Mouse (Mus musculus): ENCODE data around the gene Hist1h2bk.

- no peak for TF ChIP-seq CTCF (IDR thresholded peaks at IDR 0.05; ENCODE audit: extremely low read depth, insufficient read depth, insufficient read length, insufficient replicate concordance)
- no peak for TF ChIP-seq POLR2A (IDR thresholded peaks at IDR 0.05; ENCODE audit: low read depth, low read length)
Observed at GRCm38 (mm10) chr13:21997201-21997820, 38.4 kb upstream of the Hist1h2bk start.

Data from spleen, adult 2 months (tissue).